Mouse (Mus musculus) limb, embryonic 14.5 days (tissue): ENCODE results near the gene Cops7b. TPM values are rescaled to one million over a fixed set of nuclear protein-coding genes. Genes with fewer than 3 reads are reported as not detected.
A peak's percentile ranks its signal among the peaks of the same experiment; 100 is the strongest.

ENCODE experiments used
- ATAC-seq: fragments of 200-750 bp; cut with Nextera tagmentation; 2 replicates; pipeline ENCODE4 v1.8.0; 2017; ENCODE audit warnings: low read depth, moderate number of reproducible peaks, moderate TSS enrichment; ENCODE audit not compliant: low FRiP score
- DNase-seq: peaks from one replicate; pipeline ENCODE4 v3.0.0-alpha.2; 2015; ENCODE audit warnings: low spot score
- H3K27ac ChIP-seq: fragments of 300-500 bp; sonication (generic); replicated peaks from 2 replicates; pipeline ENCODE4 v1.5.1; 2014; ENCODE audit warnings: low read depth, mild to moderate bottlenecking, low read length, moderate library complexity, mixed read lengths
- H3K27me3 ChIP-seq: fragments of 300-500 bp; sonication (generic); 2 replicates; pipeline ENCODE4 v1.6.1; 2014; ENCODE audit warnings: low read length, mixed read lengths; ENCODE audit not compliant: control insufficient read depth, insufficient read depth
- H3K36me3 ChIP-seq: fragments of 300-500 bp; sonication (generic); 2 replicates; pipeline ENCODE4 v1.6.1; 2014; ENCODE audit warnings: mild to moderate bottlenecking, low read length, moderate library complexity, mixed read lengths; ENCODE audit not compliant: control insufficient read depth, insufficient read depth
- H3K4me1 ChIP-seq: fragments of 300-500 bp; sonication (generic); 2 replicates; pipeline ENCODE4 v1.6.1; 2014; ENCODE audit warnings: antibody characterized with exemption, low read length, mixed read lengths; ENCODE audit not compliant: control insufficient read depth, insufficient read depth
- H3K4me2 ChIP-seq: fragments of 300-500 bp; sonication (generic); replicated peaks from 2 replicates; pipeline ENCODE4 v1.6.1; 2014; ENCODE audit warnings: low read depth, mild to moderate bottlenecking, low read length, moderate library complexity; ENCODE audit not compliant: severe bottlenecking
- H3K4me3 ChIP-seq: fragments of 300-500 bp; sonication (generic); replicated peaks from 2 replicates; pipeline ENCODE4 v1.5.1; 2014; ENCODE audit warnings: low read length
- H3K9ac ChIP-seq: fragments of 300-500 bp; sonication (generic); 2 replicates; pipeline ENCODE4 v1.6.1; 2014; ENCODE audit warnings: mild to moderate bottlenecking, low read depth, low read length, moderate library complexity; ENCODE audit not compliant: severe bottlenecking
- H3K9me3 ChIP-seq: fragments of 300-500 bp; sonication (generic); 2 replicates; pipeline ENCODE4 v1.6.1; 2016; ENCODE audit warnings: low read length; ENCODE audit not compliant: control insufficient read depth
- POLR2A ChIP-seq: fragments of 200-500 bp; IDR thresholded peaks from 2 replicates; pipeline ENCODE4 v1.8.0; 2012; ENCODE audit warnings: inconsistent platforms, mild to moderate bottlenecking, moderate library complexity, borderline replicate concordance; ENCODE audit not compliant: insufficient read depth, insufficient read length; ENCODE audit errors: extremely low read depth
- WGBS: fragments of 180-500 bp; shearing (Covaris S2); extraction: QIAGEN DNeasy Blood & Tissue Kit; methylation state at CpG from one replicate; pipeline ENCODE4 v1.1.7; 2014; 5-methylcytosine and 5-hydroxymethylcytosine counted together
- polyA plus RNA-seq, 2 experiments: library from polyadenylated mRNA; depleted of rRNA in 1 of 2; stranded (reverse) in 1 of 2; unstranded in 1 of 2; fragments of >200 nt; fragmentation: Nextera tagmentation in 1 of 2; extraction: Ambion mirVana in 1 of 2; gene quantifications; 2 replicates each; pipeline versions ENCODE4 v1.2.1 to v1.2.3; 2012 to 2014

Cops7b gene
- polyA plus RNA-seq, 2 experiments, result 35.6 to 62.1 TPM

DNA sequence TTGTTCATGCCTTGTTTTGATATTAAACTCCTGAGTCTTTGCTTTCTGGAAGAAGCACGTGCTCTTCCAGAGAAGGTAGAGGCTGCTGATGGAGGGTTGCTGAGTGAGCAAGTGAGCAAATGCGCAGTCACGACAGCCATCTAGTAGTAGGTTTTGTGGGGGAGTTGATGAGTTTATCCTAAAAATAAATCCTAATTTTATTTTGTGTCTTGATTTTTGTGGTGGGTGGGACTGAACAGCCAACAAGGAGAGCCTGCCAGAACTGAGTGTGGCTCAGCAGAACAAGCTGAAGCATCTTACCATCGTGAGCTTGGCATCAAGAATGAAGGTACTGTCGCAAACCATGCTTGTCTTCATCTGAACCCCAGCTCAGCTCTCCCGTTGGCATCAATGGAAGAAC is 13.8 kb downstream of the Cops7b start:
- WGBS, result 93% methylated on average over 6 of the region's 6 CpGs

DNA sequence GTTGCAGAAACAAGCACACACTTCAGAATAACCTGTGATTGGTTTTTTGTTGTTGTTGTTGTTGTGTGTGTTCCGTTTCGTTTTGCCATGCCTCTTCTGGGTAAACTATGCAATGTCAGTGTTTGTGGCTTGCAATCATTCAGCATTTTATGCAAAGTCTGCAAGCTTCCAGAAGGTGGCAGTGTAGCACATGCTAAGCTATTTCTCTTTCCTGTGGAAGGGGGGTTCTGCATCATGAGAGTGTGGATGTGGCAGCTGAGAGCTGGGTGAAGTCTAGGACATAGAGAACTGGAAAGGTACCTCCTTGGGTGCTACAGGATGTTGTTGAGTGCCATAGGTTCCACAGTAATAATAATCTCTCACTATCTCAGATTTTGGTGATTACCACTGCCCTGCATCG is 15.8 kb downstream of the Cops7b start:
- 74% methylated on average over 3 of the region's 3 CpGs for WGBS

More for the DNA sequence above, 13.8 kb downstream of the Cops7b start:
- no peak overlapping the region for H3K27ac ChIP-seq
- H3K4me1 ChIP-seq, result 0 out of 2 replicates have a peak, but pooled peaks cover 6% of the 10 kb centered on the region
- peaks cover 69% of the 10 kb centered on the region for H3K36me3 ChIP-seq
- H3K27me3 ChIP-seq, result no peaks in the 10 kb centered on the region
- no peaks in the 10 kb centered on the region for H3K9me3 ChIP-seq
- H3K4me2 ChIP-seq, result no peak overlapping the region
- TF ChIP-seq POLR2A, result no peak
- no peak overlapping the region for H3K4me3 ChIP-seq
- ATAC-seq (no peak), DNase-seq (no peak)
- no peak overlapping the region for H3K9ac ChIP-seq

DNA sequence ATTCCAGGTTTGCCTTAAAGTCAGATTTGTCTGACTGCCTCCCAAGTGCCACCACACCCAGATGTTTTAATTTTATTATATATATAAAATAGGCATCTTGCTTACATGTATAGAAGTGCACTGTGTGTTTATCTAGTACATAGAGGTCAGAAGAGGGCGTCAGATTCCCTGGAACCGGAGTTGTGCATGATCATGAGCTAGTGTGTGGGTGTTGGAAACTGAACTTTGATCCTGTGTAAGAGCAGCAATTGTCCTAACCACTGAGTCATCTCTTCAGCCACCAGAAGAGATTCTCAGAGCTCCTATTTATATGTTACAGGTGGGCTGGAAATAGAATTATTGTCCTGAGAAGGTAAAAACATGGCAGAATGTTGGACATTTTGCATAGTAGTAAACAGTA is 17.4 kb downstream of the Cops7b start:
- no peak for TF ChIP-seq POLR2A
- WGBS, result 90% methylated on average over 2 of the region's 2 CpGs

More for the DNA sequence above, 15.8 kb downstream of the Cops7b start:
- Histone ChIP-seq H3K4me2 (no peak overlapping the region), H3K27ac (no peak overlapping the region), H3K4me3 (no peak overlapping the region), H3K9ac (no peak overlapping the region), H3K27me3 (no peaks in the 10 kb centered on the region), H3K4me1 (0 out of 2 replicates have a peak, but pooled peaks cover 6% of the 10 kb centered on the region), H3K36me3 (peaks cover 77% of the 10 kb centered on the region), H3K9me3 (no peaks in the 10 kb centered on the region)
- ATAC-seq (peak; percentile 44; the same call in 1 of the 2 replicates), DNase-seq (peak; percentile 73)
- TF ChIP-seq POLR2A, result no peak

GRCm38 (mm10) chr1:86610954-86611353 is 28.2 kb downstream of the Cops7b start:
- Histone ChIP-seq H3K36me3 (peaks cover 33% of the 10 kb centered on the region), H3K4me2 (no peak overlapping the region), H3K27me3 (no peaks in the 10 kb centered on the region), H3K9ac (no peak overlapping the region), H3K27ac (no peak overlapping the region), H3K4me1 (no peaks in the 10 kb centered on the region), H3K9me3 (no peaks in the 10 kb centered on the region), H3K4me3 (no peak overlapping the region)
- WGBS, result 78% methylated on average over 1 of the region's 1 CpGs
- DNase-seq, result no peak
- no peak for ATAC-seq
- no peak for TF ChIP-seq POLR2A

More for the DNA sequence above, 17.4 kb downstream of the Cops7b start:
- no peak overlapping the region for H3K27ac ChIP-seq
- no peak overlapping the region for H3K4me2 ChIP-seq
- H3K9ac ChIP-seq, result no peak overlapping the region
- no peak overlapping the region for H3K4me3 ChIP-seq
- 0 out of 2 replicates have a peak, but pooled peaks cover 6% of the 10 kb centered on the region for H3K4me1 ChIP-seq
- no peaks in the 10 kb centered on the region for H3K9me3 ChIP-seq
- DNase-seq, result no peak
- ATAC-seq, result no peak
- no peaks in the 10 kb centered on the region for H3K27me3 ChIP-seq
- peaks cover 79% of the 10 kb centered on the region for H3K36me3 ChIP-seq

- H3K4me2 ChIP-seq, result no peak overlapping the region
- DNase-seq, result no peak
- no peak for TF ChIP-seq POLR2A
- H3K9ac ChIP-seq, result no peak overlapping the region
- H3K4me1 ChIP-seq, result no peaks in the 10 kb centered on the region
- H3K4me3 ChIP-seq, result no peak overlapping the region
- H3K27me3 ChIP-seq, result no peaks in the 10 kb centered on the region
- no peaks in the 10 kb centered on the region for H3K9me3 ChIP-seq
- WGBS, result 58% methylated on average over 1 of the region's 1 CpGs
- H3K36me3 ChIP-seq, result peaks cover 22% of the 10 kb centered on the region
- H3K27ac ChIP-seq, result no peak overlapping the region
- ATAC-seq, result no peak
Measured at GRCm38 (mm10) chr1:86612081-86612480, 29.4 kb downstream of the Cops7b start.

DNA sequence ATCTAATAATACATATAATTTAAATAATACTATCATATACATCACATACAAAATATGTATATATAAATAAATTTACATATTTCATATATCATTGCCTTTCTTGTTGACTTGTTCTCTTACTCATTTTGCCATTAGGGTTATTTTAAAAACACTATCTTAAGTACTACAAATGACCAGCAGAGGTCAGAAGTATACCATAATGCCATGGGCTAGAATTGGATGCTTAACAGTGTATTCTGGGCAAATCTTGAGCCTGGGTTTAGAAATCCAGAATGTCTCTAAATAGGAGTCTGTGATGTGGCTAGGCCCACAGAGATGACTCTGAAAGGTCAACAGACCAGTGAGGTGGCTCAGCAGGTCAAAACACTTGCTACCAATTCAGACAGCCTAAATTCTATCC is 31.6 kb downstream of the Cops7b start:
- Histone ChIP-seq H3K27ac (no peak overlapping the region), H3K4me3 (no peak overlapping the region), H3K27me3 (no peaks in the 10 kb centered on the region), H3K4me1 (no peaks in the 10 kb centered on the region), H3K9ac (no peak overlapping the region), H3K9me3 (no peaks in the 10 kb centered on the region), H3K4me2 (no peak overlapping the region), H3K36me3 (0 out of 2 replicates have a peak, but pooled peaks cover 6% of the 10 kb centered on the region)
- ATAC-seq (no peak), DNase-seq (peak; percentile 65)
- no peak for TF ChIP-seq POLR2A
